Mouse (Mus musculus) cortical plate, adult 2 months (tissue): ENCODE results near the gene Ewsr1.

Experiments
- CTCF ChIP-seq: fragments of 200-500 bp; IDR thresholded peaks from 2 replicates; pipeline ENCODE4 v1.5.1; 2011; ENCODE audit warnings: mild to moderate bottlenecking, control low read depth, low read length; ENCODE audit not compliant: insufficient read depth; ENCODE audit errors: extremely low read depth
- POLR2A ChIP-seq: fragments of 200-500 bp; IDR thresholded peaks from 2 replicates; pipeline ENCODE4 v1.6.1; 2011; ENCODE audit warnings: mild to moderate bottlenecking, low read length, control low read depth; ENCODE audit not compliant: insufficient read depth; ENCODE audit errors: extremely low read depth

- no peak for TF ChIP-seq CTCF
- 0 out of 2 replicates have a peak, but pooled peaks have one; percentile 9 for TF ChIP-seq POLR2A
These were observed 39.8 kb downstream of the Ewsr1 start for GRCm38 (mm10) chr11:5059230-5059629.
